19 mouse cellular contexts compared by ENCODE assay signal in the genomic region with DNA sequence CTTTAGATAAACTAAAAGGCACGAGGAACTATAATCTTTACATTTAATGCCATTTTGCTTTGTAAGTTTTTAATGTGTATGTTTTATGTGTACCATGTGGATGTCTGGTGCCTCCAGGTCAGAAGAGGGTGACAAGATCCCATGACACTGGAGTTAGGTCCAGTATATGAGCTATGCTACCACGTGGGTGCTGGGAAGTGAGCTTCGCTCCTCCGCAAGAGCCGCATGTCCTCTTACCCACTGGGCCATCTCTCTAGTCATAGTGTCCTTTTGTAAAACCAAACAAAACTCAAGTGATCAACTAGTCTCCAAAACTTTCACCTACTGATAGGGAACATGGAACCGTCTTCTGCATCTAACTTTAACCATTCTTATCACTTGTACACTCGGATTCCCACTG.
DNase-seq lines count a peak whose midpoint lies in the region; ATAC-seq and TF ChIP-seq lines count a peak whose summit lies in the region.
"Had no signal": no experiment of that assay in that cellular context is flagged by ENCODE, and none has a peak within 500 bp of the region (broad histone marks: within the 10 kb centered on the region; RNA-seq: fewer than 3 reads in every experiment).

No protein-coding gene starts in this region.

- WGBS in heart, embryonic 12.5 days = 87% methylated on average over 7 of the region's 7 CpGs
- WGBS in liver, adult 2 months = 65% methylated on average over 7 of the region's 7 CpGs
- WGBS in liver, embryonic 12.5 days (ENCODE audit: insufficient replicate concordance) = 70% methylated on average over 7 of the region's 7 CpGs

- H3K36me3 ChIP-seq in heart, embryonic 12.5 days = peaks cover 34% of the 10 kb centered on the region
- peaks cover 16% of the 10 kb centered on the region for H3K36me3 ChIP-seq in liver, adult 2 months (ENCODE audit: control insufficient read depth, insufficient read depth, low read length)
- H3K36me3 ChIP-seq in liver, embryonic 12.5 days = peaks cover 29% of the 10 kb centered on the region

- no peak for TF ChIP-seq CTCF in liver, adult 2 months (IDR thresholded peaks at IDR 0.05; ENCODE audit: low read depth, low read length)

- no peaks in the 10 kb centered on the region for H3K9me3 ChIP-seq in heart, embryonic 12.5 days (replicated peaks)
- no peaks in the 10 kb centered on the region for H3K9me3 ChIP-seq in liver, embryonic 12.5 days (replicated peaks)
- H3K9me3 ChIP-seq: G1E had no signal

- peak; percentile 70 for DNase-seq in heart, adult 11 months
- DNase-seq in liver, adult 2 months (ENCODE audit: extremely low read depth, low read depth, low spot score) = peak; percentile 67
- DNase-seq: adrenal gland, adult 2 months; adrenal gland, adult 8-10 months; adrenal gland, postnatal 10 days; adrenal gland, postnatal 14 days; adrenal gland, postnatal 25 days; adrenal gland, postnatal 36 days; B cell, adult 2 months; cerebellum, adult 11 months; cerebellum, adult 11-12 months; cerebellum, adult 18-20 months had no signal

- peaks cover 30% of the 10 kb centered on the region for H3K4me1 ChIP-seq in heart, embryonic 12.5 days (replicated peaks)
- peaks cover 4% of the 10 kb centered on the region for H3K4me1 ChIP-seq in liver, adult 2 months (ENCODE audit: control insufficient read depth, insufficient read depth, low read length)
- H3K4me1 ChIP-seq in liver, embryonic 12.5 days = peaks cover 32% of the 10 kb centered on the region

- H3K27me3 ChIP-seq in heart, embryonic 12.5 days (replicated peaks) = no peaks in the 10 kb centered on the region
- no peaks in the 10 kb centered on the region for H3K27me3 ChIP-seq in liver, adult 2 months (ENCODE audit: control insufficient read depth, insufficient read depth, low read length)
- no peaks in the 10 kb centered on the region for H3K27me3 ChIP-seq in liver, embryonic 12.5 days (replicated peaks)
- H3K27me3 ChIP-seq: CH12.LX, Patski had no signal

- no peak overlapping the region for H3K4me2 ChIP-seq in heart, embryonic 12.5 days
- H3K4me2 ChIP-seq in liver, embryonic 12.5 days = no peak overlapping the region

- H3K79me2 ChIP-seq in liver, adult 2 months (ENCODE audit: control insufficient read depth, insufficient read depth, low read length) = peaks cover 3% of the 10 kb centered on the region; the same call in 1 of the 2 replicates

- no peak for ATAC-seq in heart, embryonic 12.5 days (ENCODE audit: insufficient number of reproducible peaks, low FRiP score)
- ATAC-seq in liver, embryonic 12.5 days = no peak
- ATAC-seq: activated CD4-positive, CD25-positive, alpha-beta regulatory T cell, adult 4 months; CD4-positive, CD25-positive, alpha-beta regulatory T cell, adult 4 months; Patski had no signal

- H3K27ac ChIP-seq in heart, embryonic 12.5 days (ENCODE audit: poor library complexity, severe bottlenecking) = no peak overlapping the region
- no peak overlapping the region for H3K27ac ChIP-seq in liver, adult 2 months (replicated peaks; ENCODE audit: insufficient read depth, low read depth, low read length)
- H3K27ac ChIP-seq in liver, embryonic 12.5 days = no peak overlapping the region

- no peak overlapping the region for H3K4me3 ChIP-seq in heart, embryonic 12.5 days
- H3K4me3 ChIP-seq in liver, adult 2 months (ENCODE audit: insufficient read depth, low read depth, low read length) = no peak overlapping the region
- H3K4me3 ChIP-seq in liver, embryonic 12.5 days = no peak overlapping the region

- TF ChIP-seq POLR2A in liver, adult 2 months (IDR thresholded peaks at IDR 0.05; ENCODE audit: extremely low read depth, insufficient read depth, low read length) = no peak

- H3K9ac ChIP-seq in heart, embryonic 12.5 days = no peak overlapping the region
- no peak overlapping the region for H3K9ac ChIP-seq in liver, adult 2 months (ENCODE audit: low read depth, low read length)
- H3K9ac ChIP-seq in liver, embryonic 12.5 days = no peak overlapping the region
